Mouse (Mus musculus) adrenal gland, postnatal 4 days (tissue): ENCODE data around the gene Bdh2. TPM values are rescaled to one million over a fixed set of nuclear protein-coding genes. Genes with fewer than 3 reads are reported as not detected.

Experiments
- total RNA-seq, 2 experiments: library from RNA; stranded (reverse); gene quantifications; 2 replicates each; pipeline ENCODE4 v1.2.3; 2021

Gene Bdh2
- total RNA-seq, 2 experiments from 2014 or later = 3.6 to 12.6 TPM

Other genes with a start within 250 kb of the Bdh2 start
- gene Cenpe, start 68.7 kb upstream of the Bdh2 start, total RNA-seq = 10 to 100 TPM; 11.9 to 16.7 TPM
- gene Slc9b2, start 26.5 kb downstream of the Bdh2 start, total RNA-seq = 1 to 10 TPM; 1.4 to 1.6 TPM
- gene Slc9b1, start 66.8 kb downstream of the Bdh2 start, total RNA-seq = 1 to 10 TPM in 1 of 2 experiments, under 1 TPM in 1; 0.73 to 1.7 TPM
- 10 to 100 TPM; 31.7 to 34.1 TPM for gene Cisd2, start 142.7 kb downstream of the Bdh2 start, total RNA-seq
- gene Ube2d3, start 156.9 kb downstream of the Bdh2 start, total RNA-seq = 100 to 1,000 TPM; 363 to 371 TPM
- 10 to 100 TPM; 26.0 to 30.2 TPM for gene Manba, start 204.4 kb downstream of the Bdh2 start, total RNA-seq